Mouse (Mus musculus): Measurements from ENCODE around the gene Als2.

Als2 gene

GRCm38 (mm10) chr1:59236856-59237441, at the start of gene Als2:
Gene Als2 (minus strand): TSS chr1:59237231.
- peak; percentile 100 for DNase-seq

GRCm38 (mm10) chr1:59286316-59286850, 49.4 kb upstream of the Als2 start:
- no peak for DNase-seq

DNA sequence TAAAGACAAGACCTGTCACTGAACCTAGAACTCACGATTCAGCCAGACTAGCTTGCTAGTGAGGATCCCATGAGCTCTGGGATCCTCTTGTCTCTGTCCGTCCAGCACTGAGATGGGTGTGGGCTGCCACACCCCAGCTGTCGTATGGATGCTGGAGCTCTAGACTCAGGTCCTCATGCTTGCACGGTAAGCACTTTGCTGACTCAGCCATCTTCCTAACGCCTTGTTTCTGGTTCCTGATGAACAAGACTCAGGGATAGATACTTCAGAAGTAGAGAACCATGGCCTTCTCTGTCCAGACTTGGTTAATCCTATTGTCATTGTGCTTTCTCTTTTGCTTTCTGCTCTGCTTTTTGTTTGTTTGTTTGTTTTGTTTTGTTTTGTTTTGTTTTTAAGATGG, 48.8 kb upstream of the Als2 start:
- DNase-seq = no peak

- DNase-seq = no peak
Measured at GRCm38 (mm10) chr1:59272189-59272588, 35.2 kb upstream of the Als2 start.

DNA sequence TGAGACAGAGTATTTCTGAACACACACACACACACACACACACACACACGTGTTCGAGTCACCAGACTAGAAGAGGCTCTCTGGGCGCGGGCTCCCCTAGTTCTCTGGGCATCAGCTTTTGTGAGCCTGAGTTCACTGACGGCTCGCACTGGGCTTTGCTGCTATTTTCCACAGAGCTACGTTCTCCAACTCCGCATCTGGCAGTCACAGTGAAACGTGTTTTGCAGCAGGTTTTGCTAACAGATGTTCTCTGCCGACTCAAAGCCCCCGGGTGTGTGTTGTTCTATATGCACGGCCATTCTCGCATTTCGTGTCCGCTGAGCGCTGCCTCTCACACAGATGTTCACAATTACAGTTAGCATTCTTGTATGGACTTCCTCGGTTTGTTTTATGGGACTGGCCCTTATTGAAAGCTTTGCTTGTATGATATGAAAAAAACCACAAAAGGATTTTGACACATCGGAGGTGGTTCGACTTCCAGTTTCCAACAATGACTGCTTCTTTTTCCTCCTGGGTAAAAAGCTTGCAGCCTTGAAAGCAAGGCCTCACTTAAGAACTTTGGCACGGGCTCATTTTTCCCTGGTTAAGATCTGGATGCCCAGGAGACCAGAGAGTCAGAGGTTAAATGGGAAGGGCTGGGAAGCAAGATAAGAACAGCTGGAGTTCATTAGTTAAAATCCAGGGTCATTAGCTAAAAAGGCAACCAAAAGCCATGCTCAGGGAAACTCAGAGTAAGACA, 33.1 kb upstream of the Als2 start:
- DNase-seq = no peak

DNA sequence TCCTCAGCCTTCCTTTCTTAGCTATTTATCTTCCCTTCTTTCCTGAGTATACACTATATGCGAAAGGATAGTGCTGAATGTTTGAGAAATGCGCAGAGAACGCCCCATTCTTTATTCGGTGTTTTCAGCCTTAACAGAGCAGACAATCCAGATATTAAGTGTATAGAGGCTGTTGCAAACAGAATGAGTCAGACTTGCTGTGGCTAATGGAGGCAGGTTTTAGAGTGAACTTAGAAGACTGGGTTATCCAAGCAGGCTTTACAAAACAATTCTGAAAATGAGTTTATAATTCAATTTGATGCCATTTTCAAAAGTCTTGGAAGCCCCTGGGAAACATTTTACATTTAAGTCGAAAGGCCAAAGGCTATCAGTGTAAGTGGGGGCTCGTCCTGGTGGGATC, 32.4 kb upstream of the Als2 start:
- DNase-seq = no peak

DNA sequence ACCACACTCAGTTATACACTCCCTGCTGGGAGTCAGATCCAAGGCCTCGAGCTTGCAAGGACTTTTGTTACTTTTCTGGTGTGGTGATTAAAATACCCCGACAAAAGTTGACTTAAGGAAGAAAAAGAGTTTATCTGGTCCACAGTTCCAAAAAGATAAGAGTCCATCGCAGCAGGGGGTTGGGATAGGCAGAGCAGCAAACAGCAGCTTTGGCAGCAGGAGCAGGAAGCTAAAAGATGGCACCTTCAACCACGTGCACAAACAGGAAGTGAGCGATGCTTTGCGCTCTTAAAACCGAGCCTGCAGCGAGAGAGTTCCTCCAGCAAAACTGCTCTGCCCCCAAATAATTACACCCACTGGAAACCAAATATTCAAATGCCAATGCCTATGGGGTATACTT, 31.9 kb upstream of the Als2 start:
- no peak for DNase-seq

DNA sequence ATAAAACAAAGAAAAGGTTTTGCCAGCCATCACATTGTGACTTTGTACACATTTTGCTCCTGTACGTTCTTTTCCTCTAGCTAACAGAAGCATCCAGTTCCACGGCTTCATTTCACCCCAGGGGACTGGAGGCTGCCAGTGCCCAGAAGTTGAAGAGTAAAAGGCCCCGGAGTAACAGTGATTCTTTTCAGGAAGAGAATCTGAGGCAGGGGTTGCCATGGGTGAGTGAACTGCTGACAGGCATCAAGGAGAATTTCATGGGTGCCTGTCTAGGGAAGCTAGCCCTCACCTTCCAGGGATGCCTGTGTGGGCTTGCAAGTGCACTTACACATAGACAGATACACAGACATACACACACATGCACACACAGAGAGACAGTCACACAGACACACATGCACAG, 20.7 kb upstream of the Als2 start:
- peak in 1 of 2 experiments; percentile 21 for DNase-seq

DNA sequence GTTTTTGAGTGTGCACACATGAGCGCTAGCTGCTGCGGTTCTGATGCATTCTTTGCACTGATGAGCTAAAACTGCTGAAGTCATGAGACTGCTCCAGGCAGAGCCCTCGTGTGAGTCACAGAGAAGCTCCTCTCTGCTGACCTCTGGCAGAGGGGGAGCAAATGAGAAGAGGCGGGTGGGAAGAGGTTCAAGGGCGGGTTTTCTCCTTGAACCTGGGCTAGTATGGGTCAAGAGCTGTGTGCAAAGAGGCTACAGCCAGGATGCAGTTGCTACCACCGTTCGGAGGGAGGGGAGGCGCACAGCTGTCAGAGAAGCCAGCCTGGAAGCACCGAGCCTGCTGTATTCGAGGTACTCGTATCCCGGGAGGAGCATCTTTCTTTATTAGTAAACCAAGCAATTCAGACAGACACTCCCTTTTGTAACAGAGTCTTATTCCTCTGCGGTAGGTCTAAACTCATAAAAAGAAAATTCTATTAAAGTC, 19.8 kb upstream of the Als2 start, which contains the start of gene Cdk15:
TSS of gene Cdk15 (plus strand) at position 156 of the 481 bp plus-strand sequence.
- no peak for DNase-seq

GRCm38 (mm10) chr1:59253301-59253909, 16.4 kb upstream of the Als2 start:
- DNase-seq = peak; percentile 57 to 58

- DNase-seq = peak; percentile 71 to 76
Measured at GRCm38 (mm10) chr1:59252762-59253161, 15.7 kb upstream of the Als2 start.

GRCm38 (mm10) chr1:59247602-59248001, 10.6 kb upstream of the Als2 start:
- DNase-seq = peak; percentile 86 to 87

DNA sequence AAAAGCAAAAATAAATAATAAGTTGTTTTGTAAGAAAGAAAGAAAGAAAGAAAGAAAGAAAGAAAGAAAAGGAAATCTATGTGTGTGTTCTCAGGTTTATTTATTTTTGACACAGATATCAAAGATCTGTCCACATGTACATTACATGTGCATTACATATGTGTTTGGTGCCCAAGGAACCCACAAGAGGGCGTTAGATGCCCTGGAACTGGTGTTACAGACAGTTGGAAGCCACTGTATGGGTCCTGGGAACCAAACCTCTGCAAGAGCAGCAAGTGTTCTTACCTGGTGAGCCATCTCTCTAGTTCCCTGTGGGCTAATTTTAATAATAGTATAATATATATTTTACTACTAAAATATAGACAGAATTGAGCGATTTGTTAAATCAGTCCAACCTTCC, 6.7 kb upstream of the Als2 start:
- DNase-seq = no peak

- peak; percentile 83 to 86 for DNase-seq
Measured at GRCm38 (mm10) chr1:59237614-59238211, 682 bp upstream of the Als2 start.

DNA sequence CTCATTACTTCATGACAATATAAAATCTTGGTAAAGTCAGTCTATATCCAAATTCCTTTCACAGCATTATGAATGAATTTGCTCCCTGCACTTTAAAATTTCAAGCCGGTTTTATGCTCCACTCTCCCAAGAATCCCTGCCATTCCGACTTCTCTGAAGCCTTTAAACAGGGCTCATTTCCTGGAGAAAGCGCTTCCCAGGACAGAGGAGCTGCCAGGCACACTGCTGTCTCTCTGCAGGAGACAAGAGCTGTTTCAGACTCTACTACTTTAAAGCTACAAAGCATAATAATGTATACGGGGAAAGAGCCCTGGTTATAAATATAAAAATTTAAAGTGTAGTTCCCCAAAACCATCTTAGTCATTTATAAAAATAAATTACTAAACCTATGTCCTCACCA, 7.8 kb downstream of the Als2 start:
- DNase-seq = peak; percentile 57 to 70

- no peak for DNase-seq
Measured at GRCm38 (mm10) chr1:59228552-59228951, 8.5 kb downstream of the Als2 start.

DNA sequence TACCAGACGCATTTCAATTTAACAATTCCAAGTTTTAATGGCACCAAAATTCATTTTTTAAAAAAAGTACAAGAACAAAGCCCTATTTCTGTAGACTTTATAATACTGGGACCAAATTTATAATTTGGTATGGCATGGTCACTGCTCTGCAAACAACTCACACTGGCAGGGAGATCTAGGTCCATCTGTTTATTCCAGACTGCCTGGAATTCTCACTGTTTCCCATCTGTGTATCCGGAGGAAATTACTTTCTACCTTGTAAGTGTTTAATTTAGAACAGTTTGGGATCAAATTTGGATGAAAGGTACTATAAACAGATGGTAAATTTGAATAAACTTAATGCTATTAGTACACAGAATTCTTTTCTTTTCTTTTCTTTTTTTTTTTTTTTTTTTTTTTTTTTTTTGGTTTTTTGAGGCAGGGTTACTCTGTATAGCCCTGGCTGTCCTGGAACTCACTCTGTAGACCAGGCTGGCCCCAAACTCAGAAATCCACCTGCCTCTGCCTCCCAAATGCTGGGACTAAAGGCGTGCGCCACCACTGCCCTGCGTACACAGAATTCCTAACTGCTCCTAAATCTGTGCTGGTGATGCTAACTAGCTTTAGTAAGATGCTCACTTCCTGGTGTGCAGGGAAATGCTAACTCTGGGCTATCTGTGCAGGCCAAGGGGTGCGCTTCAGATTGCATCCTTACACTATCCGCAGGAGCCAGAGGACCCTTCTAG, 14.8 kb downstream of the Als2 start:
- DNase-seq = peak; percentile 56 to 61

DNA sequence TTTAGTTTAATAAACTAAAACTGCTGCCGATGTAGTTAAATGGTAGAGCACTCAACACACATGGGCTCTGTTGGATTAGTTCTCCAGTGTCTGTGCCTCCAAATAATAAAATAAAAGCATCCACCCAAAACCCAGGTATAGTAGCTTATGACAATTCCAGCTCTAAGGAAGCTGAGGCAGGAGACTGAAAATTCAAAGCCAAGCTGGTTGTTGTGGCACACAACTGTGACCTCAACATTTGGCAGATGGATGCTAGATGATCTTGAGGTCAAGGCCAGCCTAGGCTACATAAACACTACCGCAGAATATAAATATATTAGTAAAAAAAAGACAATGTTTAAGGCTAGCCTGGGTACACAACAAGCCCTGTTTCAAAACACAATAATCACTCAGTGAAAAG, 15.4 kb downstream of the Als2 start:
- no peak for DNase-seq

DNA sequence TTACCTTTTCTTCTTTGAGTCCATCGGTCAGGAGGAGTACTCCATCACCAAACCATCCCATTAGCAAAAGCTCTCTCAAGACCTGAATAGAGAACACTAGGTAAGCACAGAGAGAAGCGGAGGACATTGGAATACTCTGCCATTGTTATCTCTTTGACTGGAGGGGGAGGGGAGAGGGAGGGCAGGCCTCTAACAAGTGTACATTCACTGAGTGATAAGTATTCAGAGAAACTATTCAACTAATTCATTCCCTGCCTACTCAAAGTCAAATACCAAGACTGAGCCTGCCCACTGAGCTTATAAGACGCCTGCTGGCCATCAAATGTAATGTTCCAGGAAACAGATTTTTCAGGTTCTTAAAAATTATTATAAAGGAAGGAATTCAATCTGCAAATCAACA, 16.7 kb downstream of the Als2 start:
- no peak for DNase-seq

- peak; percentile 74 to 80 for DNase-seq
Measured at GRCm38 (mm10) chr1:59215446-59215845, 21.6 kb downstream of the Als2 start.

DNA sequence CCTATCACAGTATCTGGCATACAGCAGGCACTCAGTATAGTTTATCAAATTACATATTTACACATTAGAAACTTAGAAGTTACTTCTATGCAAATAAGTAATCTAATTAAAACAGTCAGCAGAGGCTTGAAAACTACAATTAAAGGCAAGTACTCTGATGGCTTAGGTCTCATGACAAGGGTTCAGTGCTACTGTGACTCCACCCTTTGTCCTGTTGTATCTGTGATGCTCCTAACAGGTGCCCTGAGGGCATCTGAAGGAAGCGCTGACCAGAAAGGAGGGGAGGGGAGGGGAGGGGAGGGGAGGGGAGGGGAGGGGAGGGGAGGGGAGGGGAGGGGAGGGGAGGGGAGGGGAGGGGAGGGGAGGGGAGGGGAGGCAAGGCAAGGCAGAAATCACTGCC, 24.1 kb downstream of the Als2 start:
- no peak for DNase-seq

- no peak for DNase-seq
Measured at GRCm38 (mm10) chr1:59212076-59212779, 24.8 kb downstream of the Als2 start.

All from cerebellum, postnatal 10 days (tissue).